Mouse (Mus musculus): Measurements from ENCODE around the gene Oard1.

GRCm38 (mm10) chr17:48366806-48367205 is 43.0 kb upstream of the Oard1 start:
- TF ChIP-seq CTCF (IDR thresholded peaks at IDR 0.05; ENCODE audit: low read depth, low read length) (no peak), EP300 (IDR thresholded peaks at IDR 0.05; ENCODE audit: insufficient read depth, low read depth, low read length) (no peak), POLR2A (IDR thresholded peaks at IDR 0.05; ENCODE audit: insufficient read depth, low read length) (no peak)
